Mouse (Mus musculus) skeletal muscle tissue, postnatal 0 days (tissue): Measurements from ENCODE around the gene Ccl9. TPM values are rescaled to one million over a fixed set of nuclear protein-coding genes. Genes with fewer than 3 reads are reported as not detected.

Experiments
- polyA plus RNA-seq: library from polyadenylated mRNA; unstranded; fragments of >200 nt; fragmentation: Nextera tagmentation; extraction: Ambion mirVana; gene quantifications from 2 replicates; pipeline ENCODE4 v1.2.1, GENCODE M21; 2015

Gene Ccl9
- polyA plus RNA-seq, result 10.8 and 14.0 TPM in 2 replicates

GRCm38 (mm10) chr11:83578186-83578760, at the start of gene Ccl9:
TSS of gene Ccl9 (minus strand) at chr11:83578636.

GRCm38 (mm10) chr11:83592853-83593252, 14.4 kb upstream of the Ccl9 start, which contains the start of gene Ccl6:
TSS of gene Ccl6 (minus strand) at chr11:83593087.

GRCm38 (mm10) chr11:83530360-83530759, 48.1 kb downstream of the Ccl9 start, which contains the start of gene Ccl5:
TSS of gene Ccl5 (minus strand) at chr11:83530518.

Other genes with a start within 250 kb of the Ccl9 start
- 1.2 and 1.4 TPM in 2 replicates for gene Rasl10b, start 169.5 kb downstream of the Ccl9 start, polyA plus RNA-seq
- 0.05 TPM in 1 of 2 replicates, not detected in the other for gene Gas2l2, start 149.2 kb downstream of the Ccl9 start, polyA plus RNA-seq
- gene 1700020L24Rik, start 141.0 kb downstream of the Ccl9 start, polyA plus RNA-seq, result 0.35 and 0.88 TPM in 2 replicates
- gene Mmp28, start 115.6 kb downstream of the Ccl9 start, polyA plus RNA-seq, result 2.6 and 4.3 TPM in 2 replicates
- gene Taf15, start 105.5 kb downstream of the Ccl9 start, polyA plus RNA-seq, result 3.5 and 3.9 TPM in 2 replicates
- gene Heatr9, start 56.5 kb downstream of the Ccl9 start, polyA plus RNA-seq, result not detected in 2 replicates
- 0.45 and 1.5 TPM in 2 replicates for gene Ccl5, start 48.1 kb downstream of the Ccl9 start, polyA plus RNA-seq
- 15.0 and 15.2 TPM in 2 replicates for gene Ccl6, start 14.5 kb upstream of the Ccl9 start, polyA plus RNA-seq
- not detected in 2 replicates for gene Rpl9-ps1, start 67.0 kb upstream of the Ccl9 start, polyA plus RNA-seq
- 0.19 and 0.29 TPM in 2 replicates for gene Ccl3, start 70.7 kb upstream of the Ccl9 start, polyA plus RNA-seq
- gene Ccl4, start 83.9 kb upstream of the Ccl9 start, polyA plus RNA-seq, result 0.21 and 0.23 TPM in 2 replicates
- 5.4 and 7.2 TPM in 2 replicates for gene Wfdc17, start 125.4 kb upstream of the Ccl9 start, polyA plus RNA-seq
- gene Wfdc18, start 130.4 kb upstream of the Ccl9 start, polyA plus RNA-seq, result not detected in 2 replicates
- gene Wfdc21, start 168.3 kb upstream of the Ccl9 start, polyA plus RNA-seq, result 1.2 and 54.1 TPM in 2 replicates
- 8.0 and 10.4 TPM in 2 replicates for gene Heatr6, start 175.1 kb upstream of the Ccl9 start, polyA plus RNA-seq